Mouse (Mus musculus) myocyte (in vitro differentiated cells): ENCODE measurements around the gene BC003965. TPM values are rescaled to one million over a fixed set of nuclear protein-coding genes. Genes with fewer than 3 reads are reported as not detected.

Experiments
- H3K27me3 ChIP-seq: one replicate; pipeline ENCODE4 v1.6.1; 2011; ENCODE audit not compliant: control insufficient read depth, insufficient read depth, insufficient read length
- H3K36me3 ChIP-seq: one replicate; pipeline ENCODE4 v1.6.1; 2011; ENCODE audit not compliant: control insufficient read depth, insufficient read depth
- H3K4me2 ChIP-seq: one replicate; pipeline ENCODE4 v1.6.1; 2011; ENCODE audit warnings: low read depth, control low read depth
- H3K4me3 ChIP-seq: one replicate; pipeline ENCODE4 v1.5.1; 2011; ENCODE audit warnings: mild to moderate bottlenecking, control low read depth, moderate library complexity
- H3K79me2 ChIP-seq: one replicate; pipeline ENCODE4 v1.6.1; 2011; ENCODE audit not compliant: control insufficient read depth, insufficient read depth
- H3ac ChIP-seq: one replicate; pipeline ENCODE4 v1.6.1; 2011; ENCODE audit not compliant: control insufficient read depth, insufficient read length
- CEBPB ChIP-seq: IDR thresholded peaks from 2 replicates; pipeline ENCODE4 v1.6.1; 2011; ENCODE audit warnings: mild to moderate bottlenecking, moderate library complexity; ENCODE audit not compliant: poor library complexity, insufficient read depth, severe bottlenecking
- E2F4 ChIP-seq: IDR thresholded peaks from one replicate; pipeline ENCODE4 v1.6.1; 2011; ENCODE audit warnings: mild to moderate bottlenecking, control low read depth, moderate library complexity; ENCODE audit not compliant: insufficient read depth
- MAX ChIP-seq: IDR thresholded peaks from one replicate; pipeline ENCODE4 v1.6.1; 2011; ENCODE audit warnings: low read depth, mild to moderate bottlenecking, control low read depth
- MYOD1 ChIP-seq, 3 experiments: IDR thresholded peaks; one replicate each; pipeline ENCODE4 v1.6.1; 2011; ENCODE audit warnings: control low read depth in 2 of 3, low read depth in 2 of 3, mild to moderate bottlenecking in 2 of 3, moderate library complexity in 1 of 3; ENCODE audit not compliant: insufficient read length in 2 of 3, control insufficient read depth in 1 of 3
- MYOG ChIP-seq, 3 experiments: IDR thresholded peaks; one replicate each; pipeline ENCODE4 v1.6.1; 2011; ENCODE audit warnings: control low read depth in 2 of 3, low read depth in 2 of 3, mild to moderate bottlenecking in 2 of 3; ENCODE audit not compliant: insufficient read length in 2 of 3, control insufficient read depth in 1 of 3, insufficient read depth in 1 of 3
- POLR2A ChIP-seq: IDR thresholded peaks from one replicate; pipeline ENCODE4 v1.6.1; 2011; ENCODE audit warnings: low read depth, mild to moderate bottlenecking, control low read depth, moderate library complexity; ENCODE audit not compliant: insufficient read length
- POLR2AphosphoS2 ChIP-seq: IDR thresholded peaks from one replicate; pipeline ENCODE4 v1.6.1; 2011; ENCODE audit warnings: low read depth, control low read depth; ENCODE audit not compliant: insufficient read length
- REST ChIP-seq: IDR thresholded peaks from one replicate; pipeline ENCODE4 v1.6.1; 2011; ENCODE audit warnings: mild to moderate bottlenecking, control low read depth, moderate library complexity; ENCODE audit not compliant: insufficient read depth, insufficient read length
- SRF ChIP-seq: IDR thresholded peaks from one replicate; pipeline ENCODE4 v1.6.1; 2011; ENCODE audit warnings: low read depth; ENCODE audit not compliant: control insufficient read depth, insufficient read length
- TCF12 ChIP-seq: IDR thresholded peaks from one replicate; pipeline ENCODE4 v1.6.1; 2011; ENCODE audit warnings: mild to moderate bottlenecking, control low read depth; ENCODE audit not compliant: poor library complexity, insufficient read depth, severe bottlenecking
- TCF3 ChIP-seq: IDR thresholded peaks from one replicate; pipeline ENCODE4 v1.6.1; 2011; ENCODE audit warnings: low read depth, control low read depth; ENCODE audit not compliant: insufficient read length
- USF1 ChIP-seq: IDR thresholded peaks from one replicate; pipeline ENCODE4 v1.6.1; 2011; ENCODE audit warnings: low read depth, mild to moderate bottlenecking, control low read depth, moderate library complexity
- polyA plus RNA-seq: library from polyadenylated mRNA; unstranded; fragments of >200 nt; fragmentation: generic; extraction: Trizol; gene quantifications from one replicate; pipeline ENCODE4 v1.2.1, GENCODE M21; 2012; ENCODE audit warnings: missing spikeins

The BC003965 gene
- polyA plus RNA-seq, 1 experiment = 13.7 TPM

GRCm38 (mm10) chr17:25211705-25212104 is 27.4 kb downstream of the BC003965 start:
- Histone ChIP-seq H3ac (no peak overlapping the region), H3K79me2 (no peaks in the 10 kb centered on the region), H3K4me3 (no peak overlapping the region), H3K4me2 (peak overlapping the region; percentile 6), H3K27me3 (no peaks in the 10 kb centered on the region), H3K36me3 (peaks cover 7% of the 10 kb centered on the region)
- no peak for TF ChIP-seq TCF12
- no peak for TF ChIP-seq CEBPB
- TF ChIP-seq TCF3 = no peak
- TF ChIP-seq SRF = no peak
- TF ChIP-seq POLR2A = no peak
- TF ChIP-seq MAX = no peak
- TF ChIP-seq USF1 = no peak
- TF ChIP-seq E2F4 = no peak
- no peak for TF ChIP-seq REST
- TF ChIP-seq POLR2AphosphoS2 = no peak
- TF ChIP-seq MYOG (IDR thresholded peaks at IDR 0.05; ENCODE audit: control insufficient read depth in 1 of 3, insufficient read depth in 1 of 3, insufficient read length in 2 of 3, low read depth in 2 of 3) = no peak

GRCm38 (mm10) chr17:25215431-25215830 is 31.1 kb downstream of the BC003965 start:
- no peaks in the 10 kb centered on the region for H3K79me2 ChIP-seq
- no peaks in the 10 kb centered on the region for H3K27me3 ChIP-seq
- TF ChIP-seq USF1 = no peak
- no peak for TF ChIP-seq POLR2A
- TF ChIP-seq MYOG (IDR thresholded peaks at IDR 0.05; ENCODE audit: control insufficient read depth in 1 of 3, insufficient read depth in 1 of 3, insufficient read length in 2 of 3, low read depth in 2 of 3) = no peak
- no peak for TF ChIP-seq POLR2AphosphoS2
- TF ChIP-seq E2F4 = no peak
- TF ChIP-seq REST = no peak
- no peak for TF ChIP-seq MAX
- no peak for TF ChIP-seq CEBPB
- no peak for TF ChIP-seq TCF12
- no peak for TF ChIP-seq MYOD1 (IDR thresholded peaks at IDR 0.05; ENCODE audit: control insufficient read depth in 1 of 3, insufficient read length in 2 of 3, low read depth in 2 of 3)
- no peak for TF ChIP-seq SRF
- no peak for TF ChIP-seq TCF3
- H3K4me2 ChIP-seq = no peak overlapping the region
- no peak overlapping the region for H3K4me3 ChIP-seq
- no peak overlapping the region for H3ac ChIP-seq
- H3K36me3 ChIP-seq = peaks cover 4% of the 10 kb centered on the region

- H3K36me3 ChIP-seq = no peaks in the 10 kb centered on the region
- TF ChIP-seq REST (no peak), SRF (no peak), MYOG (IDR thresholded peaks at IDR 0.05; ENCODE audit: control insufficient read depth in 1 of 3, insufficient read depth in 1 of 3, insufficient read length in 2 of 3, low read depth in 2 of 3) (no peak)
- H3K4me3 ChIP-seq = no peak overlapping the region
- H3K79me2 ChIP-seq = no peaks in the 10 kb centered on the region
- no peak overlapping the region for H3K4me2 ChIP-seq
- H3K27me3 ChIP-seq = no peaks in the 10 kb centered on the region
- H3ac ChIP-seq = no peak overlapping the region
These were observed 34.6 kb downstream of the BC003965 start for GRCm38 (mm10) chr17:25218967-25219366.

GRCm38 (mm10) chr17:25219492-25220295 is 35.3 kb downstream of the BC003965 start:
- no peak overlapping the region for H3ac ChIP-seq
- no peaks in the 10 kb centered on the region for H3K36me3 ChIP-seq

More at GRCm38 (mm10) chr17:25219492-25220295, 35.3 kb downstream of the BC003965 start:
- TF ChIP-seq POLR2A = no peak
- no peak for TF ChIP-seq MYOD1 (IDR thresholded peaks at IDR 0.05; ENCODE audit: control insufficient read depth in 1 of 3, insufficient read length in 2 of 3, low read depth in 2 of 3)
- no peak for TF ChIP-seq POLR2AphosphoS2
- no peak for TF ChIP-seq REST
- no peak for TF ChIP-seq TCF12
- no peak for TF ChIP-seq CEBPB
- TF ChIP-seq MAX = no peak
- TF ChIP-seq TCF3 = no peak
- TF ChIP-seq MYOG (IDR thresholded peaks at IDR 0.05; ENCODE audit: control insufficient read depth in 1 of 3, insufficient read depth in 1 of 3, insufficient read length in 2 of 3, low read depth in 2 of 3) = no peak
- TF ChIP-seq SRF = no peak
- TF ChIP-seq USF1 = no peak
- no peak for TF ChIP-seq E2F4
- Histone ChIP-seq H3K4me2 (no peak overlapping the region), H3K79me2 (no peaks in the 10 kb centered on the region), H3K4me3 (no peak overlapping the region), H3K27me3 (no peaks in the 10 kb centered on the region)
